Mouse (Mus musculus) neural tube, embryonic 13.5 days (tissue): ENCODE results near the gene Pde7b. TPM values are rescaled to one million over a fixed set of nuclear protein-coding genes. Genes with fewer than 3 reads are reported as not detected.

Source experiments
- polyA plus RNA-seq: library from polyadenylated mRNA; unstranded; fragments of >200 nt; fragmentation: Nextera tagmentation; extraction: Ambion mirVana; gene quantifications from 2 replicates; pipeline ENCODE4 v1.2.1, GENCODE M21; 2015

Gene Pde7b
- polyA plus RNA-seq, 1 experiment from 2014 or later: 2.0 TPM

Other genes with a start within 250 kb of the Pde7b start
- gene Ahi1, start 227.5 kb upstream of the Pde7b start, polyA plus RNA-seq: 51.0 and 54.1 TPM in 2 replicates